Mouse (Mus musculus) lung, adult 2 months (tissue): ENCODE measurements around the gene Rapgef5.

Source experiments
- CTCF ChIP-seq: fragments of 200-500 bp; IDR thresholded peaks from 2 replicates; pipeline ENCODE4 v1.5.1; 2011; ENCODE audit warnings: mild to moderate bottlenecking, low read length, control low read depth; ENCODE audit not compliant: insufficient read depth
- POLR2A ChIP-seq: fragments of 200-500 bp; IDR thresholded peaks from 2 replicates; pipeline ENCODE4 v1.6.1; 2011; ENCODE audit warnings: low read depth, mild to moderate bottlenecking, control low read depth, low read length, borderline replicate concordance; ENCODE audit errors: extremely low read depth

GRCm38 (mm10) chr12:117806007-117806451 lies 289.8 kb downstream of the Rapgef5 start:
- TF ChIP-seq CTCF: no peak
- TF ChIP-seq POLR2A: no peak
